9 mouse cellular contexts compared by ENCODE assay signal in genomic region chr16:65533315-65533999, GRCm38 (mm10). TPM values are rescaled to one million over a fixed set of nuclear protein-coding genes. Genes with fewer than 3 reads are reported as not detected.
DNase-seq lines count a peak whose midpoint lies in the region; ATAC-seq and TF ChIP-seq lines count a peak whose summit lies in the region.
"Had no signal": no experiment of that assay in that cellular context is flagged by ENCODE, and none has a peak within 500 bp of the region (broad histone marks: within the 10 kb centered on the region; RNA-seq: fewer than 3 reads in every experiment).

No protein-coding gene starts in this region.

- no peak for ATAC-seq in cerebellum, adult (ENCODE audit: insufficient number of reproducible peaks, low FRiP score, low TSS enrichment)
- ATAC-seq in embryonic facial prominence, embryonic 11.5 days (replicated peaks; ENCODE audit: insufficient number of reproducible peaks, low FRiP score, low TSS enrichment, low read depth): no peak

- TF ChIP-seq CTCF in spleen, adult 2 months (IDR thresholded peaks at IDR 0.05; ENCODE audit: extremely low read depth, insufficient read depth, insufficient read length, insufficient replicate concordance): peak; percentile 9; the same call in 1 of the 2 replicates

- no peak overlapping the region for H3K27ac ChIP-seq in spleen, adult 2 months (ENCODE audit: insufficient read depth, low read length)
- no peak overlapping the region for H3K27ac ChIP-seq in embryonic facial prominence, embryonic 11.5 days (replicated peaks; ENCODE audit: low read depth, low read length)

- DNase-seq in cerebellum, postnatal 10 days: peak; percentile 69 to 74
- DNase-seq in spleen, adult 2 months (ENCODE audit: low read depth in 1 of 2, low spot score in 2 of 2): peak; percentile 7 to 18
- no peak for DNase-seq in spleen, postnatal 4 days (ENCODE audit: low spot score in 2 of 2)
- DNase-seq in embryonic facial prominence, embryonic 11.5 days (ENCODE audit: low spot score): peak; percentile 87
- DNase-seq in kidney, postnatal 10 days: peak; percentile 62
- peak; percentile 46 for DNase-seq in lung, postnatal 10 days
- peak; percentile 44 for DNase-seq in telencephalon, adult 2 months (ENCODE audit: low read depth, low spot score)

- no peak overlapping the region for H3K4me2 ChIP-seq in embryonic facial prominence, embryonic 11.5 days (ENCODE audit: low read depth, low read length)

- no peak for TF ChIP-seq POLR2A in spleen, adult 2 months (IDR thresholded peaks at IDR 0.05; ENCODE audit: low read depth, low read length)

- no peak overlapping the region for H3K9ac ChIP-seq in embryonic facial prominence, embryonic 11.5 days (replicated peaks; ENCODE audit: low read length)

- no peak overlapping the region for H3K4me3 ChIP-seq in spleen, adult 2 months (ENCODE audit: extremely low read depth, insufficient read depth, insufficient read length)
- H3K4me3 ChIP-seq in embryonic facial prominence, embryonic 11.5 days (ENCODE audit: low read depth, low read length): no peak overlapping the region

- H3K36me3 ChIP-seq in spleen, adult 2 months (ENCODE audit: control insufficient read depth, insufficient read depth, low read length): peaks cover 3% of the 10 kb centered on the region
- no peaks in the 10 kb centered on the region for H3K36me3 ChIP-seq in embryonic facial prominence, embryonic 11.5 days (replicated peaks; ENCODE audit: control insufficient read depth, insufficient read depth, low read depth, low read length)

- WGBS in spleen, adult 2 months: 29% methylated on average over 12 of the region's 12 CpGs
- 28% methylated on average over 12 of the region's 12 CpGs for WGBS in embryonic facial prominence, embryonic 11.5 days

- no peaks in the 10 kb centered on the region for H3K9me3 ChIP-seq in embryonic facial prominence, embryonic 11.5 days (replicated peaks; ENCODE audit: control insufficient read depth, low read length)

- no peaks in the 10 kb centered on the region for H3K27me3 ChIP-seq in spleen, adult 2 months (ENCODE audit: control insufficient read depth, insufficient read depth, low read length)
- H3K27me3 ChIP-seq in embryonic facial prominence, embryonic 11.5 days (ENCODE audit: control insufficient read depth, insufficient read depth, low read length): no peaks in the 10 kb centered on the region

- H3K4me1 ChIP-seq in spleen, adult 2 months (ENCODE audit: control insufficient read depth, insufficient read depth, insufficient read length): no peaks in the 10 kb centered on the region
- no peaks in the 10 kb centered on the region for H3K4me1 ChIP-seq in embryonic facial prominence, embryonic 11.5 days (ENCODE audit: control insufficient read depth, insufficient read depth, low read length)

RNA-seq across cellular contexts. Expression of gene Pou1f1, which starts 13.1 kb away (rescaled TPM):
- not detected in 2 replicates for polyA plus RNA-seq in spleen, adult 2 months (2012; rRNA removed)
- not detected in 2 replicates for polyA plus RNA-seq in embryonic facial prominence, embryonic 11.5 days (2014; fragmentation: Nextera tagmentation; extraction: Ambion mirVana)
- polyA plus RNA-seq: stomach, embryonic 14.5 days had no signal

RNA-seq across cellular contexts. Expression of gene Chmp2b, which starts 29.1 kb away (rescaled TPM):
- polyA plus RNA-seq in spleen, adult 2 months (2012; rRNA removed): 6.4 and 10.2 TPM in 2 replicates
- polyA plus RNA-seq in embryonic facial prominence, embryonic 11.5 days (2014; fragmentation: Nextera tagmentation; extraction: Ambion mirVana): 87.7 and 92.5 TPM in 2 replicates

Comparison
In these comparisons a context has a peak if more than half of its experiments do, and no peak if none do; other contexts are left out.
1. DNase-seq: peak in cerebellum, postnatal 10 days (2 of 2), spleen, adult 2 months (2 of 2), embryonic facial prominence, embryonic 11.5 days (single experiment), kidney, postnatal 10 days (single experiment), lung, postnatal 10 days (single experiment) and telencephalon, adult 2 months (single experiment); none in spleen, postnatal 4 days (0 of 2).